Comparison of ENCODE assay signal across 16 mouse cellular contexts in the genomic region with DNA sequence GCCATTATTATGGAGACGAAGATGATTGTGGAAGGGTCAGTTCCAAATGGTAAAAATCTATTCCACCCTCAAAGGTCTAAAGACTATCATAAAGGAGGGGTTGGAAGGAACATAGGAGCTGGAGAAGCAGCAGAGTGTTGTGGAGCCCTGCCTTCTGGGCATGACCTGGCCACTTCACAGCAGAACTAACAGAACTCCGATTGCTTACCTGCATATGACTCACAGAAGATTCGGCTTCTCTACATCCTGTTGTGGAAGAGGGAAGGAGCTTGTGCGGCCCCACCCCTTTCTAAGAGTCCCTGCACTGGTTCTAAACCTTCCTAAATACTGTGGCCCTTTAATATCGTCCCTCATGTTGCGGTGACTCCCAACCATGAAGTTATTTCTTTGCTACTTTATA.
"Had no signal": no experiment of that assay in that cellular context is flagged by ENCODE, and none has a peak within 500 bp of the region (broad histone marks: within the 10 kb centered on the region; RNA-seq: fewer than 3 reads in every experiment).

No protein-coding gene starts in this region.

- H3K4me2 ChIP-seq: neural tube, embryonic 12.5 days; neural tube, embryonic 13.5 days; neural tube, embryonic 15.5 days; stomach, embryonic 15.5 days had no signal

- DNase-seq: retina, postnatal 1 day; right cerebral cortex, adult 18-20 months; right cerebral cortex, postnatal 14 days; right cerebral cortex, postnatal 25 days; right cerebral cortex, postnatal 4 days; spleen, adult 18-20 months; thymus, adult 18-20 months; thymus, adult 2 months; thymus, postnatal 14 days; thymus, postnatal 25 days; thymus, postnatal 36 days; thymus, postnatal 4 days had no signal

- H3K36me3 ChIP-seq: neural tube, embryonic 12.5 days; neural tube, embryonic 13.5 days; neural tube, embryonic 15.5 days; stomach, embryonic 15.5 days had no signal

- H3K27me3 ChIP-seq: neural tube, embryonic 12.5 days; neural tube, embryonic 13.5 days; neural tube, embryonic 15.5 days; stomach, embryonic 15.5 days had no signal

- H3K4me1 ChIP-seq: neural tube, embryonic 12.5 days; neural tube, embryonic 13.5 days; neural tube, embryonic 15.5 days; stomach, embryonic 15.5 days had no signal

- H3K4me3 ChIP-seq: neural tube, embryonic 12.5 days; neural tube, embryonic 13.5 days; neural tube, embryonic 15.5 days; stomach, embryonic 15.5 days had no signal

- H3K9ac ChIP-seq: neural tube, embryonic 12.5 days; neural tube, embryonic 13.5 days; neural tube, embryonic 15.5 days; stomach, embryonic 15.5 days had no signal

- H3K9me3 ChIP-seq: neural tube, embryonic 12.5 days; neural tube, embryonic 13.5 days; neural tube, embryonic 15.5 days; stomach, embryonic 15.5 days had no signal

- H3K27ac ChIP-seq: neural tube, embryonic 12.5 days; neural tube, embryonic 13.5 days; neural tube, embryonic 15.5 days; stomach, embryonic 15.5 days had no signal
